Mouse (Mus musculus) left cerebral cortex, postnatal 10 days (tissue): Measurements from ENCODE around the gene Tmem53. TPM values are rescaled to one million over a fixed set of nuclear protein-coding genes. Genes with fewer than 3 reads are reported as not detected.

Experiments
- DNase-seq, 2 experiments: peaks; one replicate each; pipeline ENCODE4 v3.0.0; 2021 to 2022; ENCODE audit warnings: low spot score in 2 of 2, mixed read lengths in 1 of 2; ENCODE audit errors: extremely low spot score in 1 of 2
- intact Hi-C: fragments of 180-260 bp; cut with DNase I; formaldehyde crosslinking; loops from one replicate; pipeline ENCODE4 v1.15.1; 2025
- total RNA-seq, 2 experiments: library from RNA; stranded (reverse); gene quantifications; 2 replicates each; pipeline ENCODE4 v1.2.3; 2021

The Tmem53 gene
- total RNA-seq, 2 experiments from 2014 or later = 2.0 to 3.2 TPM

DNA sequence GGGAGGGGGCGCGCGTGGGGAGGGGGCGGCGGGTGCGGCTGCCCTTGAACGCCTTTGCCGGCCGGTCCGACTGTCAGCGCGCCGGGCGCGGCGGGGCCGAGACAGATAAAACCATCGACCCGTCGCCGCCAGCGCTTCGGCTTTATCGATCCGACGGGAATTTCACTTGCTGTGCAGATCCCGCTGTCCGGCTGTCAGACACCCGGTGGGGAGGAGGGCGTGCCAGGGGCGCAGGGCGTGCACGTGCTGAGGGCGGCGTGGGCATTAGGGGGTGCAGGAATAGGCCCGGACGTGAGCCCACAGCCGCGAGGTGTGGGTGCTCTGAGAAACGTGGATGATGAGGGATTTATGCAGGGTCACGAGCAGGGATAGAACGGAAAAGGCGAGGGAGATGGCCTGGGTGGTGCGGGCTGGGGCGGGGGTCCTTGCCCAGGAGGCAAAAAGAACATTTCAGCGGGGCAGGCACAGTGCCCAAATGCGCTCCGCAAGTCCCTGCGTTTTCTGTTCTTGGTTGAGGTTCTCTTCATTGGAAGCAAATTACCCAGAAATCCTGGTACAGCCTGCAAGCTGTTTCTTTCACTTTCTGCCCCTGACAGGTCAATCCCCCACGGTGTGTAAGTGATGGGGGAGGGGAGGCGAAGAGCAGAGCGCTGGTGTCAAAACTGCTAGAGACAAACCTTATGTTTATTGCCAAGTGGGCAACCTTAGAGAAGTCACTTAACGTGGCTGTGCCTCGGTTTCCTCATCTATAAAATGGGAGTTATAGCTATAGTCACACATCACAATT, 52.7 kb downstream of the Tmem53 start:
- no peak for DNase-seq
- intact Hi-C loops = no loop called here

DNA sequence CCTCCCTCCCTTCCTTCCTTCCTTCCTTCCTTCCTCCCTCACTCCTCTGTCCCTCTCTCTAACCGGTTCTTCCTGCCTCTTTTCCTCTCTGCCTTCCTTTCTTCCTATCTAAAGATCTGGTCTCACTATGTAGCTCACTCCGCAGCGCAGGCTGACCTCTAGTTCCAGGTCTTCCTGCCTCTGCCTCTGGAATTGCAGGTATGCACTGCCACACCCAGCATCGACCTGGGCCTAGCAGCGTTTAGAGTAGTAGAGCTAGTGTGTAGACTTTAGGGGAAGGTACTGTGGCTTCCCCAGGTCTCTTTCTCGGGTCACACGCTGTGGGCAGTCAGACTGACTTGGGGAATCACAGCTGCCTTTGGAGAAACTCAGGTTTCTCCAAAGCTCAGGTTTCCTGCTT, 53.7 kb downstream of the Tmem53 start:
- no peak for DNase-seq
- intact Hi-C loops = no loop called here

DNA sequence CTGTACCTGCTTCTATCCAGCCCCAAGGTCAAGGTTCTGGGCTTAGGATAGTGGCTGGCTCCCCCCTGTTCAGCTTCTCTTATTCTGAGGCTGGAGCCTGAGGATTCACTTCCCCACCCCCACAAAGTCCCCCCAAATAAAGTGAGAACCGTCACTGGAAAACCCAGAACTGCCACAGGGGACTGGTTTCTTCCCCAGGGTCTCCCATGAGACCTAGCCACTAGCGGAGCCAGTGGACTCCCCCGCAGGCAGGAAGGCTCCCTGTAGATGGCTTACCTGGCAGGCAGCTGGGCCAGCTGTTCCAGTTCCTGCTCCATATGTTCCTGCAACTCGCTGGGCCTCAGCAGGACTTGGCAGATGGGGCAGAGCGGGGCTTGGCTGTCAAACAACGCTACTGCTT, 55.5 kb downstream of the Tmem53 start:
- DNase-seq = no peak
- intact Hi-C loops = no loop called here

DNA sequence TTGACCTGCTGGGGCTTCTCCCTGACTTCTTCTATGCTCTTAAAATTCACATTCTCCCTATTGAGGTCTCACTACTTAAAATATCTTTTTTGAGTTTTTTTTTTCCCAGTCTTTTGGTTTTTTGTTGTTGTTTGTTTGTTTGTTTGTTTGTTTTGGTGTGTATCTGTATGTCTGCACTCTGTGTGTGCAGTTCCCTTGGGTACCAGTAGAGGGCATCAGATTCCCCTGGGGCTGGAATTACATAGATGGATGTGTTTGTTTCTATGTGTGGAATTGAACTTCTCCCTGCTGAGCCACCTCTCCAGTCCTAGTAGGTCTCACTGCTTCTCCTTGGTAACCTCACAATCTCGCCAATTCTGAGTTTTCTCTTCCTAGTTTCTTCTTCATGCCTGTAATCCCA, 57.7 kb downstream of the Tmem53 start:
- intact Hi-C loops = no loop called here
- DNase-seq = no peak

DNA sequence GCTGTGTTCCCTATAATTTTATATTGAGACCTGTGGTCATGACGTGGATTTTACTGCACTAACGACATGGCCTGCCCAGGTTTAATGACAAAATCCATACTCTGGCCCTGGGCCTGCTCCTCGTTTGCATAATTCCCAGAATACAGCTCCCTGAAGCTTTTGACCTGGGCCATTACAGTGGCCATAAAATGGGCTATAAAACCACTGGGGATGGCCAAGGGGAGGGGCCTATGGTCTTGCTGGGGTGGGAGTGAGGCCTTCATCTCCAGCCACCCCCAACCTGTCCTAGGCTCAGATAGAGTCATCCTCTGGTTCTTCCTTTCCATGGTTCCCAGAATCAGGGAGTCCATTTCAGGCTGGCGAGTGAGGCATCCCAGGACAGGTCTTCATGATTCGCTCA, 60.1 kb downstream of the Tmem53 start:
- DNase-seq = no peak
- intact Hi-C loops = no loop called here

DNA sequence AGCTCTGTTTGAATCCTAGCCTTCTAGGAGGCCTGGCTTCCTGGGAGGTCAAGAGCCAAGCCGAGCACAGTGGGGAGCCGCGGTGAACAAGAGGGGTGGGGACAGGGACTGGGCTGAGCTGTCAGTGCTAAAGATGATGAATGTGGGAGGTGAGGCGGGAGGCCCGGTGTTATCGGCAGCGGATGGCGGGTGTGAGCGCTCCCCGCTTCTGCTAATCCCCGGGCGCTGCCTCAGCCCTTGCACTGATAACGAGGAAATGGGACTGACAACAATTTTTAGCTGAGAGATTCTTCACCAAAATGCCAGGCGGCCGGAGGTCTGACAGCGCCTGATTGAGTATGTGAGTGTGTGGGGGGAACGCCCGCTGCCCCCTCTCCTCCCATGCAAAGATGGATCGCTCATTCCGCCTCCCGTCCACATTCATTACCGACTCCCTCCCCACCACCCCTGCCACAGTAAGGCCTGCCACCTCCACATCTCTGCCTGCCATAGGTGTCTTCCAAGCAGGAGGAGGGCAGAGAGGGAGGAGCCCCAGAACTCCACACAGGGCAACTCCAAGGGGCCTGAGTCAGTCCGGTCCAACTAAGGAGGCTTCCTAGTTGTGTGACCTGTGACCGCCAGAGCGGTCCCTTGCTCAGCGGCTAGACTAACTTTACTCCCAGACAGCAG, 60.8 kb downstream of the Tmem53 start:
- DNase-seq = no peak
- intact Hi-C loops = no loop called here

DNA sequence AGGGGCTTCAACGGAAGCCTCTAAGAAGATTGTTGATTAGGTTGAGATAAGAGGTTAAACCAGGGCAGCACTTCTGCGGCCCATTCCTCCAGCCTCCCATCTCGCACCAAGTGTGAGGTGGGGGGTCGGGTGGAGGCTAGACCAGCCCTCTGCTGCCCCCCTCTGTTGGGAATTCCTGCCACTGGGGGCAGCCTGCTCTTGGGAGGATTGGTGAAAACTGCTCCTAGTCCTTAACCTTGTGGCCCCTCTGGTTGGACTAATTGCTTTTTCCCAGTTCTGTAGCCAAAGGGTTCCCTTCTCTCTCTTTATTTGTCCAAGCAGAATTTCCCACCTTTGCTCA, 61.3 kb downstream of the Tmem53 start:
- intact Hi-C loops = no loop called here
- DNase-seq = peak in 1 of 2 experiments; percentile 50

DNA sequence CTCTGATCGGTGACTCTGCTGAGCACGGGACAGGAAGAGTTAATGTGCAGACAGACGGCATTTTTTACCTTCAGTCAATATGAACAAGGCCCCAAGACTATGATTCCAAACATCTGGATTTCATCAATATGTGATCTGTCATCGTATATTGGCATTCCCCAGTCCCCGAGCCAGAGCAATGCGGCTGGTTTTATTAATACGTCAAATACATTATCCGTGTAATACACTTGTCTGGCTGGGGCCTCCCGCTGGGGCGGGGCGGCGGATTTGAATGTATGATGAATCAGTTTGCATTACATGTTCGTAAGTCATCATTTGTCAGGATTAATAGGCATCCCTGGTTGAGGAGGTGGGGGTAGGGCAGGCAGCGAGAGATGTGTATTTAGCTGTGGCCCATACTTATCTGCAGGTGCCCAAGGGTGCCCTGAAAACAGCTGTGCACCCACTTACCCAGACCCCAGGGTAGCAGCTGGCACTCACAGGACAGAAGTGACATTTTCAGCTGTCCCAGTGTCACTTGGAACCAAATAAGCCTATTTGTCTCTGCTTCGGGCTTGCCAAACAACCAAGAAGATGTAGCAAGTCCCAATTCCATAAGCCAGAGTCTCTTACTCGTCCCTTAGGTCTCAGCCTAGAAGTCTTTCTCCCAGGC, 63.2 kb downstream of the Tmem53 start:
- no peak for DNase-seq
- intact Hi-C loops = no loop called here

DNA sequence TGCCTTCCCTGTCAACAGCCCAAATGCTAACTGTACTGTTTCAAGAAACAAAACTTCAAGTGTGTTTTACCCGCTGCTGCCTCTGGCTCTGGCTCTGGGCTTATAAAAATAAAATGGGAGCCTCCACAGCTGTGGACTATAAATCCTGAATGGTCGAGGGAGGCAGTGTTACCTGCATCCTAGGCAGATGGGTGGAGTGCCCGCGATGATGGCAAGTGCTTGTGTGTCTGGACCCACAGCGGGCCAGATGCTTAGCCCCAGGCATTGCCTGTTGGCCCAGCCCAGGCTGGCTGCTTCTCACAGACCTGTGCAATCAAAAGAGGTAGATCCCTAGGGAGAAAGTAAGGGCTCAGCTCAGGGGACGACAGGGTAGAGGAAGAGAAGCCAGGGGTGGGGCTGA, 65.0 kb downstream of the Tmem53 start:
- no peak for DNase-seq
- intact Hi-C loops = no loop called here

DNA sequence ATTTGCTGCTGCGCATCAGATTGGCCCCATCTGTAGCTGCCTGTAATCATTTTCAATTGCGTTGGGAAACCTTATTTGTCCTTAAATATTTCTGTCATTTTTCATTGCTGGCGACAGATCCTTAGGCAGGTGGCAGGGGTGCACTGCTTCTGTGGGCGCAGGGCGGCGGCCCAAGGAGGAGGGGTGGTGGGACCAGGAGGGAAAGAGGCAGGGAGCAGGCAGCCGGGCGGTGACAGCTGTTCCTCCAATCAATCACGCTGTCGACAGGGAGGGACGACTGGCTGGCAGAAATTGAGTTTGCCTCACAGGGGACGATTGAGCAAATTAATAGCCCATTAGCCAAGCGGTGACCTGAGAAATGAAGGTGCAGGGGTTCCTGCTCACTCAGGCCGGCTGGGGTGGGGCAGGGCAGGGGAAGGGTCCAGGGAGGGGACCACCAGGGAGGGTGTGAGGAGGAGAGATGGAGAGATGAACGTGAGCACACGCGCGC, 66.0 kb downstream of the Tmem53 start:
- DNase-seq = no peak
- intact Hi-C loops = no loop called here

Other genes with a start within 250 kb of the Tmem53 start
- 10 to 100 TPM; 25.5 to 26.9 TPM for gene Eif2b3, start 232.5 kb upstream of the Tmem53 start, total RNA-seq
- gene Ptch2, start 155.9 kb upstream of the Tmem53 start, total RNA-seq = 1 to 10 TPM; 2.4 to 3.4 TPM
- gene Btbd19, start 126.2 kb upstream of the Tmem53 start, total RNA-seq = 10 to 100 TPM; 11.9 to 12.0 TPM
- gene Tctex1d4, start 125.2 kb upstream of the Tmem53 start, total RNA-seq = under 1 TPM in 1 of 2 experiments, not detected in 1; 0.47 TPM
- 10 to 100 TPM; 17.7 to 19.9 TPM for gene Plk3, start 118.0 kb upstream of the Tmem53 start, total RNA-seq
- 100 to 1,000 TPM; 554 to 567 TPM for gene Rps8, start 95.7 kb upstream of the Tmem53 start, total RNA-seq
- gene Kif2c, start 69.3 kb upstream of the Tmem53 start, total RNA-seq = 1 to 10 TPM; 1.1 to 2.2 TPM
- 1 to 10 TPM in 1 of 2 experiments, under 1 TPM in 1; 0.81 to 1.8 TPM for gene Armh1, start 174 bp downstream of the Tmem53 start, total RNA-seq
- 100 to 1,000 TPM; 136 to 144 TPM for gene Rnf220, start 245.1 kb downstream of the Tmem53 start, total RNA-seq